Mouse (Mus musculus): ENCODE data around the gene Rassf4. TPM values are rescaled to one million over a fixed set of nuclear protein-coding genes. Genes with fewer than 3 reads are reported as not detected.

Gene Rassf4
- polyA plus RNA-seq, 1 experiment from 2014 or later = 41.2 TPM

DNA sequence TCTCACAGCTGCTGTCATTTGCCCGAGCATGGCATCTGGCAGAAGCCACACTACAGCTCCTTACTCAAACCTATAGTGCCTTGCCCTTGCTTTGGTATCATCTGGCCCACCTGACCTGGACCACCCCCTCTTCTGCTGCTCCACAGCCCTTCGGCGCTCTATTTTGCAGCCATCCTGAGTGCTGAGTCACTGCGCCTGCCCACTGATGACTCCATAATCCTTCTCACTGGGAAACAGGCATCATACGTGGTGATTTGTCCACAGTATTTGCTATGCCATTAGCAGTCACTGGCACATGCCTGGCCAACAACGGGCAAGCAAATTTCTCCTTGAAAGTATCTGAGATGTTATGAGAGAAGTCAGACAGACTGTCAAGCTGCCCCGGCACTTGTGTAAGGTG, 23.9 kb downstream of the Rassf4 start:
- H3K36me3 ChIP-seq (ENCODE audit: control insufficient read depth, insufficient read depth, low read length) = no peaks in the 10 kb centered on the region
- ATAC-seq (ENCODE audit: low FRiP score) (no peak), DNase-seq (ENCODE audit: low spot score, missing footprints) (peak; percentile 33)
- no peak overlapping the region for H3K27ac ChIP-seq (ENCODE audit: low read depth, low read length)
- no peaks in the 10 kb centered on the region for H3K27me3 ChIP-seq (ENCODE audit: control insufficient read depth, insufficient read depth, low read length)
- no peak overlapping the region for H3K4me2 ChIP-seq
- no peak overlapping the region for H3K9ac ChIP-seq (ENCODE audit: low read length)
- H3K4me3 ChIP-seq (ENCODE audit: low read depth, low read length) = no peak overlapping the region
- H3K9me3 ChIP-seq (ENCODE audit: control insufficient read depth, low read length) = no peaks in the 10 kb centered on the region
- 94% methylated on average over 7 of the region's 7 CpGs for WGBS
- H3K4me1 ChIP-seq (ENCODE audit: control insufficient read depth, insufficient read depth, low read length) = no peaks in the 10 kb centered on the region

GRCm38 (mm10) chr6:116647763-116648162, 26.0 kb downstream of the Rassf4 start:
- Histone ChIP-seq H3K9ac (ENCODE audit: low read length) (no peak overlapping the region), H3K27me3 (ENCODE audit: control insufficient read depth, insufficient read depth, low read length) (no peaks in the 10 kb centered on the region), H3K4me2 (no peak overlapping the region), H3K4me3 (ENCODE audit: low read depth, low read length) (no peak overlapping the region), H3K36me3 (ENCODE audit: control insufficient read depth, insufficient read depth, low read length) (no peaks in the 10 kb centered on the region), H3K9me3 (ENCODE audit: control insufficient read depth, low read length) (no peaks in the 10 kb centered on the region), H3K27ac (ENCODE audit: low read depth, low read length) (no peak overlapping the region), H3K4me1 (ENCODE audit: control insufficient read depth, insufficient read depth, low read length) (no peaks in the 10 kb centered on the region)
- ATAC-seq (ENCODE audit: low FRiP score) (no peak), DNase-seq (ENCODE audit: low spot score, missing footprints) (peak; percentile 19)
- WGBS = 82% methylated on average over 12 of the region's 12 CpGs

DNA sequence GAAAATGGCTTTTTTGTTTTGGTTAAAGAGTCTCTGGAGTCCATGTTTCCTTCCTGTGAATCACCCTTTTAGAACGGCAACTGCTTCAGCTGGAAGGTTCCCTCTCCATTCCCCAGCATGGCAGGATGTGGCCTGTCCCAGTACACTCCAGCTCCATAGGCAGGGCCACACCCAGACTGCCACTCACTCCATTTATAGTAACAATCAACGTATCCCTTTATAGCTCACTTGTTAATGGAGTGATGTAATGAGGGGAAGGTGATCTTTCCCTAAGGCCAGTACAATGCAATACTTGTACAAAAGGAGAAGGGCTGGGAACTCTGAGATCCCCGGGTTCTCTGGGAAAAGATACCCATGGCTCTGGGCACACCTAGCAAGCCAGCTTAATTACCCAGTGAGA, 29.4 kb downstream of the Rassf4 start:
- no peak for ATAC-seq (ENCODE audit: low FRiP score)
- no peak overlapping the region for H3K27ac ChIP-seq (ENCODE audit: low read depth, low read length)
- no peaks in the 10 kb centered on the region for H3K4me1 ChIP-seq (ENCODE audit: control insufficient read depth, insufficient read depth, low read length)
- H3K4me3 ChIP-seq (ENCODE audit: low read depth, low read length) = no peak overlapping the region
- no peaks in the 10 kb centered on the region for H3K27me3 ChIP-seq (ENCODE audit: control insufficient read depth, insufficient read depth, low read length)
- H3K36me3 ChIP-seq (ENCODE audit: control insufficient read depth, insufficient read depth, low read length) = no peaks in the 10 kb centered on the region
- no peak overlapping the region for H3K4me2 ChIP-seq
- H3K9ac ChIP-seq (ENCODE audit: low read length) = no peak overlapping the region
- no peaks in the 10 kb centered on the region for H3K9me3 ChIP-seq (ENCODE audit: control insufficient read depth, low read length)
- DNase-seq (ENCODE audit: low spot score, missing footprints) = peak; percentile 68
- WGBS = 87% methylated on average over 3 of the region's 3 CpGs

DNA sequence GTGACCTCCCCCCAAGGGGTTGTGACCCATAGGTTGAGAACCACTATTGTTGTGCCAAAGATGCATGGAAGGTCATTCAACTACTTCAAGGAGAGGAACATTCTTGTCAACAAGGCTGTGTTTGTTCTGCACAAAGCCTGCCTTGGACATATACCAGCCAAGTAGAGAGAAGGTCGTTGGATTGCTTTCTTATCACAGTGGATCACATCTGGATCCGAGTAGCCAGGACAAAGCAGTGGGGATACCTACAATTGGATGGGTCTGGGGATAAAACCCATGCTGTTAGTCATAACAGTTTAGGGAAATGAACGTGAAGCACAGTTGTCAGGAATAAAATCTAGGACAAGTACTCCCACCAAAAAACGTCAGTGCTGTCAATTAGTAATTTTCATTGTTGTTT, 29.9 kb downstream of the Rassf4 start:
- Histone ChIP-seq H3K4me3 (ENCODE audit: low read depth, low read length) (no peak overlapping the region), H3K27me3 (ENCODE audit: control insufficient read depth, insufficient read depth, low read length) (no peaks in the 10 kb centered on the region), H3K4me1 (ENCODE audit: control insufficient read depth, insufficient read depth, low read length) (no peaks in the 10 kb centered on the region), H3K4me2 (no peak overlapping the region), H3K9ac (ENCODE audit: low read length) (no peak overlapping the region), H3K9me3 (ENCODE audit: control insufficient read depth, low read length) (no peaks in the 10 kb centered on the region), H3K36me3 (ENCODE audit: control insufficient read depth, insufficient read depth, low read length) (no peaks in the 10 kb centered on the region), H3K27ac (ENCODE audit: low read depth, low read length) (no peak overlapping the region)
- 73% methylated on average over 4 of the region's 4 CpGs for WGBS
- ATAC-seq (ENCODE audit: low FRiP score) (no peak), DNase-seq (ENCODE audit: low spot score, missing footprints) (peak; percentile 17)

GRCm38 (mm10) chr6:116642942-116643341, 30.8 kb downstream of the Rassf4 start:
- 85% methylated on average over 11 of the region's 11 CpGs for WGBS
- no peak overlapping the region for H3K4me3 ChIP-seq (ENCODE audit: low read depth, low read length)
- H3K36me3 ChIP-seq (ENCODE audit: control insufficient read depth, insufficient read depth, low read length) = no peaks in the 10 kb centered on the region
- no peak overlapping the region for H3K4me2 ChIP-seq
- H3K9me3 ChIP-seq (ENCODE audit: control insufficient read depth, low read length) = no peaks in the 10 kb centered on the region
- H3K9ac ChIP-seq (ENCODE audit: low read length) = no peak overlapping the region
- H3K27ac ChIP-seq (ENCODE audit: low read depth, low read length) = no peak overlapping the region
- DNase-seq (ENCODE audit: low spot score, missing footprints) = peak; percentile 61
- ATAC-seq (ENCODE audit: low FRiP score) = no peak
- no peaks in the 10 kb centered on the region for H3K27me3 ChIP-seq (ENCODE audit: control insufficient read depth, insufficient read depth, low read length)
- H3K4me1 ChIP-seq (ENCODE audit: control insufficient read depth, insufficient read depth, low read length) = no peaks in the 10 kb centered on the region

DNA sequence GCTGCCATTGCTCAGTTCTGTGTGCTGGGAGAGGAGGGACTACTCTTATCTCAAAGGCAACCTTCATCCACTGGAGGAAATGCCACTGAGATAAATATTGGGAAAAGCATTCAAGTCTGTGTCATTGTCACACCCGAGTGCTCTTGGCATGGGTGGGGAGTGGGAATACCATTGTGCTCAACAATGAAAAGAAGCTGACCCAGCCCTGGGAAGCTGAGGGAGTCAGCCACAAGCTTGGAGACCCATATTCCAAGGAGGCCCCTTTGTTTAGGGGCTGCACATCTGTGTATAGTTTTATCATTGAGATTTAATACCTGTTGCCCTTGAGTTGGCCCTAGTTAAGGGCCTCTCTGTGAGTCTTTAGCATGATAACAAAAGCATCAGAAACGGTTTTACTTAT, 34.1 kb downstream of the Rassf4 start:
- peak; percentile 60 for DNase-seq (ENCODE audit: low spot score, missing footprints)
- 59% methylated on average over 2 of the region's 2 CpGs for WGBS
- Histone ChIP-seq H3K27ac (ENCODE audit: low read depth, low read length) (no peak overlapping the region), H3K4me3 (ENCODE audit: low read depth, low read length) (no peak overlapping the region), H3K36me3 (ENCODE audit: control insufficient read depth, insufficient read depth, low read length) (no peaks in the 10 kb centered on the region), H3K9ac (ENCODE audit: low read length) (no peak overlapping the region), H3K9me3 (ENCODE audit: control insufficient read depth, low read length) (no peaks in the 10 kb centered on the region), H3K4me1 (ENCODE audit: control insufficient read depth, insufficient read depth, low read length) (no peaks in the 10 kb centered on the region), H3K27me3 (ENCODE audit: control insufficient read depth, insufficient read depth, low read length) (no peaks in the 10 kb centered on the region), H3K4me2 (no peak overlapping the region)
- no peak for ATAC-seq (ENCODE audit: low FRiP score)

- no peaks in the 10 kb centered on the region for H3K36me3 ChIP-seq (ENCODE audit: control insufficient read depth, insufficient read depth, low read length)
- no peak for ATAC-seq (ENCODE audit: low FRiP score)
- no peak overlapping the region for H3K27ac ChIP-seq (ENCODE audit: low read depth, low read length)
- DNase-seq (ENCODE audit: low spot score, missing footprints) = peak; percentile 17
- no peaks in the 10 kb centered on the region for H3K9me3 ChIP-seq (ENCODE audit: control insufficient read depth, low read length)
- H3K27me3 ChIP-seq (ENCODE audit: control insufficient read depth, insufficient read depth, low read length) = no peaks in the 10 kb centered on the region
- H3K4me2 ChIP-seq = no peak overlapping the region
- H3K4me1 ChIP-seq (ENCODE audit: control insufficient read depth, insufficient read depth, low read length) = no peaks in the 10 kb centered on the region
- 79% methylated on average over 2 of the region's 2 CpGs for WGBS
- no peak overlapping the region for H3K4me3 ChIP-seq (ENCODE audit: low read depth, low read length)
- H3K9ac ChIP-seq (ENCODE audit: low read length) = no peak overlapping the region
Observed at GRCm38 (mm10) chr6:116638871-116639270, 34.9 kb downstream of the Rassf4 start.

DNA sequence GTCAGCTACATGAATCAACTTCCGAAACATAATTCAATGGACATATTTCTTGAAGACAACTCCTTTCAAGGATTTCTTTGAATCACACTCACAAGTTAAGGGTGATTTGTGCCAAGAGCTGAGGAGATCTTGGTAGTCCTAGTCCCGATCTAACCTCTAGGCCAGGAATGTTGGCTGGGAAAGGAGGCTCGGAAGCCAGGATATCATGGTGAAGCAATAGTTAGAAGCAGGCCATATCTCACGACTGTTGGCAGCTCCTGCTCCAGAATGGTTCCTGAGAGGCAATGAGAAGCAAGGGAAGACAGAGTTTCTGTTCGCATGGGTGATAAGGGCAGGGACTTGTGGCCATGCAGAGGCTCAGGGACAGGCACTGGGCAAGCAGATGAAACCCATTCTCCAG, 36.3 kb downstream of the Rassf4 start:
- Histone ChIP-seq H3K27me3 (ENCODE audit: control insufficient read depth, insufficient read depth, low read length) (no peaks in the 10 kb centered on the region), H3K36me3 (ENCODE audit: control insufficient read depth, insufficient read depth, low read length) (no peaks in the 10 kb centered on the region), H3K4me1 (ENCODE audit: control insufficient read depth, insufficient read depth, low read length) (no peaks in the 10 kb centered on the region), H3K27ac (ENCODE audit: low read depth, low read length) (no peak overlapping the region), H3K4me2 (no peak overlapping the region), H3K4me3 (ENCODE audit: low read depth, low read length) (no peak overlapping the region), H3K9me3 (ENCODE audit: control insufficient read depth, low read length) (no peaks in the 10 kb centered on the region), H3K9ac (ENCODE audit: low read length) (no peak overlapping the region)
- ATAC-seq (ENCODE audit: low FRiP score) (no peak), DNase-seq (ENCODE audit: low spot score, missing footprints) (no peak)
- WGBS = 89% methylated on average over 5 of the region's 5 CpGs

- Histone ChIP-seq H3K4me1 (ENCODE audit: control insufficient read depth, insufficient read depth, low read length) (no peaks in the 10 kb centered on the region), H3K9me3 (ENCODE audit: control insufficient read depth, low read length) (no peaks in the 10 kb centered on the region), H3K4me3 (ENCODE audit: low read depth, low read length) (no peak overlapping the region), H3K4me2 (no peak overlapping the region), H3K27me3 (ENCODE audit: control insufficient read depth, insufficient read depth, low read length) (no peaks in the 10 kb centered on the region), H3K27ac (ENCODE audit: low read depth, low read length) (no peak overlapping the region), H3K9ac (ENCODE audit: low read length) (no peak overlapping the region), H3K36me3 (ENCODE audit: control insufficient read depth, insufficient read depth, low read length) (no peaks in the 10 kb centered on the region)
- DNase-seq (ENCODE audit: low spot score, missing footprints) (peak; percentile 61), ATAC-seq (ENCODE audit: low FRiP score) (no peak)
- 86% methylated on average over 9 of the region's 9 CpGs for WGBS
Observed at GRCm38 (mm10) chr6:116636581-116637235, 37.0 kb downstream of the Rassf4 start.
